Mouse (Mus musculus): ENCODE measurements around the gene Tbc1d12. TPM values are rescaled to one million over a fixed set of nuclear protein-coding genes. Genes with fewer than 3 reads are reported as not detected.
"Not testable (repeated sequence)": the region's sequence is repeated elsewhere in the genome, so short reads cannot be mapped to it uniquely, and the experiment has no call there.

Tbc1d12 gene
- total and polyA plus RNA-seq, 2 experiments from 2014 or later: 6.2 to 28.8 TPM

DNA sequence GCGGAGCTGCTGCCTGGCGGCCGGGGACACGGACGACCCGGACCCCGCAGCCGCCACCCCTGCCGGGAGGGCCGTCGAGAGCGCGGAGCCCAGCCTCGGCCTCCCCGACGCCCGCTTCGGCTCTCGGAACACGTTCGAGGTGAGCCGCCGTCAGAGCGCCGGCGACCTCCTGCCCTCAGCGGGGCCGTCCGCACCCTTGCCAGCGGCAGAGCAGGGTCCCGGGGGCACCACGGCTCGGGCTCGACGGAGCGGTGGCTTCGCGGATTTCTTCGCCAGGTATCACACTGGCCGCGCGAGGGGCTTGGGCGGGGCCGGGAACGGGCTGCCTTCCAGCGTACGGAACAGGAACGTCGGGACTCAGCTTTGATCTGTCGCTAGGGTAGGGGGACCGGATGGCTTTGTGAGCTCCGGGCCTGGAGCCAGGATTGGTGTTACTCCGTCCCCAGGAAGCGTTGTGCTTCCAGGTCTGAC lies 827 bp downstream of the Tbc1d12 start:
- peak overlapping the region; percentile 54 for H3K4me2 ChIP-seq (ENCODE audit: low read depth, low read length, poor library complexity, severe bottlenecking)
- under 1% methylated on average over 48 of the region's 54 CpGs for WGBS

DNA sequence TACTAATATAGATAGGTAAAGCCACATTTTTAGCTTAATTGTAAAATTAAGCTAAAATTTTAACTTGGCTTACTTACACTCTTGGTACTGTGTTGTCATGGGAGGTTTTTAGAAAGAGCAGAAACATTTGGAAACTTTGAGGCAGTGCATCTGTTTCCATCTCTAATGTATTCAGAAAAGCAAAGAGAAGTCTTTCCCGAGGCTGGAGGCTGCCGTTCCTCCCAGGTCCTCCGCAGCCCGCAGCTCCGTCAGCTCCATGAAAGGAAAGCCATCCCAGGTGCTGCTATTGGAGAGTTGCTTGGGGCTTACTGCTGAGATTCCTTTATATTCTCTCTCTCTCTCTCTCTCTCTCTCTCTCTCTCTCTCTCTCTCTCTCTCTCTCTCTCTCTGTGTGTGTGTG lies 8.4 kb downstream of the Tbc1d12 start:
- Histone ChIP-seq H3K9ac (replicated peaks; ENCODE audit: low read length, poor library complexity, severe bottlenecking) (no peak overlapping the region), H3K36me3 (ENCODE audit: insufficient read depth, low read length) (no peaks in the 10 kb centered on the region), H3K9me3 (ENCODE audit: low read length) (no peaks in the 10 kb centered on the region), H3K27ac (ENCODE audit: low read depth, low read length) (no peak overlapping the region), H3K4me1 (ENCODE audit: insufficient read depth, low read length) (no peaks in the 10 kb centered on the region), H3K27me3 (ENCODE audit: insufficient read depth, low read length) (no peaks in the 10 kb centered on the region), H3K4me3 (ENCODE audit: low read depth, low read length) (no peak overlapping the region), H3K4me2 (ENCODE audit: low read depth, low read length, poor library complexity, severe bottlenecking) (no peak overlapping the region)
- 50% methylated on average over 5 of the region's 5 CpGs for WGBS
- no peak for TF ChIP-seq CTCF (IDR thresholded peaks at IDR 0.05)
- ATAC-seq (ENCODE audit: low FRiP score) (no peak), DNase-seq (ENCODE audit: low spot score) (no peak)

More for the DNA sequence above, 827 bp downstream of the Tbc1d12 start:
- no peaks in the 10 kb centered on the region for H3K27me3 ChIP-seq (ENCODE audit: insufficient read depth, low read length)
- peak; percentile 41 for ATAC-seq (ENCODE audit: low FRiP score)
- H3K4me3 ChIP-seq (ENCODE audit: low read depth, low read length): peak overlapping the region; percentile 94
- H3K9ac ChIP-seq (replicated peaks; ENCODE audit: low read length, poor library complexity, severe bottlenecking): peak overlapping the region; percentile 92
- peak overlapping the region; percentile 90 for H3K27ac ChIP-seq (ENCODE audit: low read depth, low read length)
- no peak for TF ChIP-seq CTCF (IDR thresholded peaks at IDR 0.05)
- H3K9me3 ChIP-seq (ENCODE audit: low read length): no peaks in the 10 kb centered on the region
- peak; percentile 71 for DNase-seq (ENCODE audit: low spot score)
- 0 out of 2 replicates have a peak, but pooled peaks cover 12% of the 10 kb centered on the region for H3K4me1 ChIP-seq (ENCODE audit: insufficient read depth, low read length)
- no peaks in the 10 kb centered on the region for H3K36me3 ChIP-seq (ENCODE audit: insufficient read depth, low read length)

DNA sequence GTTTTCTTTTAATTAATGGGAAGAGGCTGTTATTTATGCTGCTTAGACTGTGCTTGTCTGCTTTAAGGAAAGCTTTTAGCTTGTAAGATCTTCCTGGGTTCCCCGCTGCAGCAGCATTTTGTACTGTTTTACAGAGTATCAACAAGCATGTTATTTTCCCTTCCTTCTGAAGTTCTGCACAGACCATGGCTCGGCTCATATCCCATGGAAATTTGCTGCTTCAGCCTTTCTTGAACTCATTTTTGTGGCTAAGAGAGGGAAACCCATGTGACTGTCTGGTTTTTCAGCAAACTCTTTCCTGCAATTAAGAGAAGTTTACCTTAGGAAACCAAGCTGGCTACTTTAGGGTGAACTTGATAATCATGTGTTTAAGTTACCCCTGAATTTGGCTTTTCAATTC lies 10.0 kb downstream of the Tbc1d12 start:
- H3K4me3 ChIP-seq (ENCODE audit: low read depth, low read length): no peak overlapping the region
- 84% methylated on average over 2 of the region's 2 CpGs for WGBS

DNA sequence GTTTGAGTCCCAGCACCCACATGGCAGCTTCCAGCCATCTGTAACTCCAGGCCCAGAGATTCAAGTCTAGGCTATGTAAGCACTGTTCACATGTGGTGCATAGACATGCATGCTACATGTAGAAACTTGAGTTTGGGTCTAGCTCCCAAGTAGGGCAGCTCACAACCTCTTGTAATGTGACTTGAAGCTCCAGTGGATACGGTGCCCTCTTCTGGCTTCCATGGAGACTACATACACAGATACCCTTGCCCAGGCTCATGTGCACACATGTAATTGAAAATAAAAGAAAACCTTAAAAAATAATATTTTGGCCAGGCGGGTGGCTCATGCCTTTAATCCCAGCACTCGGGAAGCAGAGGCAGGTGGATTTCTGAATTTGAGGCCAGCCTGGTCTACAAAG lies 21.8 kb downstream of the Tbc1d12 start:
- WGBS: 100% methylated on average over 3 of the region's 3 CpGs
- Histone ChIP-seq H3K4me3 (ENCODE audit: low read depth, low read length) (no peak overlapping the region), H3K4me1 (ENCODE audit: insufficient read depth, low read length) (no peaks in the 10 kb centered on the region), H3K27me3 (ENCODE audit: insufficient read depth, low read length) (no peaks in the 10 kb centered on the region), H3K9me3 (ENCODE audit: low read length) (no peaks in the 10 kb centered on the region), H3K9ac (replicated peaks; ENCODE audit: low read length, poor library complexity, severe bottlenecking) (no peak overlapping the region), H3K4me2 (ENCODE audit: low read depth, low read length, poor library complexity, severe bottlenecking) (no peak overlapping the region), H3K27ac (ENCODE audit: low read depth, low read length) (no peak overlapping the region), H3K36me3 (ENCODE audit: insufficient read depth, low read length) (no peaks in the 10 kb centered on the region)
- DNase-seq (ENCODE audit: low spot score): no peak
- TF ChIP-seq CTCF (IDR thresholded peaks at IDR 0.05): no peak
- no peak for ATAC-seq (ENCODE audit: low FRiP score)

More for the DNA sequence above, 10.0 kb downstream of the Tbc1d12 start:
- H3K27ac ChIP-seq (ENCODE audit: low read depth, low read length): no peak overlapping the region
- no peak for TF ChIP-seq CTCF (IDR thresholded peaks at IDR 0.05)
- no peaks in the 10 kb centered on the region for H3K9me3 ChIP-seq (ENCODE audit: low read length)
- no peak overlapping the region for H3K9ac ChIP-seq (replicated peaks; ENCODE audit: low read length, poor library complexity, severe bottlenecking)
- no peaks in the 10 kb centered on the region for H3K4me1 ChIP-seq (ENCODE audit: insufficient read depth, low read length)
- H3K36me3 ChIP-seq (ENCODE audit: insufficient read depth, low read length): no peaks in the 10 kb centered on the region
- ATAC-seq (ENCODE audit: low FRiP score): no peak
- no peak overlapping the region for H3K4me2 ChIP-seq (ENCODE audit: low read depth, low read length, poor library complexity, severe bottlenecking)
- no peak for DNase-seq (ENCODE audit: low spot score)
- H3K27me3 ChIP-seq (ENCODE audit: insufficient read depth, low read length): no peaks in the 10 kb centered on the region

DNA sequence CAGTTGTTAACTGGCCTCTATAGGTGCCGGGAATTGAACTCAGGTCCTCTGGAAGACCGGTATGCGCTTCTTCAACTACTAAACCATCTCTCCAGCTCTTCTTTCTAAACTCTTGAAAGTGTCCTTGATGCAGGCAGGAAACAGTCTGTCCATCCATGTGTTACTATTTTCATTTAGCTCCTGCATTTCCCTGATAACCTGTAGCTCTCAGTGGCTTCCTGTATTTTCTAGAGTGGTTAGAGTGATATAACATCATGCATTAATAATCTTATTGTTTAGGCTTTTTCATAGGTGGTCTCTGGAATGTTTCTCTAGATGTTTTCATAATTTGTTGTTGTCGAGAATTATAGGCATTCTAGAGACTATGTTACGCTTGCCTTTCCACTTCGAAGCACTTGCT lies 26.1 kb downstream of the Tbc1d12 start:
- Histone ChIP-seq H3K4me1 (ENCODE audit: insufficient read depth, low read length) (no peaks in the 10 kb centered on the region), H3K9me3 (ENCODE audit: low read length) (no peaks in the 10 kb centered on the region), H3K4me2 (ENCODE audit: low read depth, low read length, poor library complexity, severe bottlenecking) (no peak overlapping the region), H3K36me3 (ENCODE audit: insufficient read depth, low read length) (peaks cover 3% of the 10 kb centered on the region), H3K9ac (replicated peaks; ENCODE audit: low read length, poor library complexity, severe bottlenecking) (no peak overlapping the region), H3K27me3 (ENCODE audit: insufficient read depth, low read length) (no peaks in the 10 kb centered on the region), H3K27ac (ENCODE audit: low read depth, low read length) (no peak overlapping the region), H3K4me3 (ENCODE audit: low read depth, low read length) (no peak overlapping the region)
- DNase-seq (ENCODE audit: low spot score) (no peak), ATAC-seq (ENCODE audit: low FRiP score) (no peak)
- no peak for TF ChIP-seq CTCF (IDR thresholded peaks at IDR 0.05)
- WGBS: 93% methylated on average over 6 of the region's 6 CpGs

DNA sequence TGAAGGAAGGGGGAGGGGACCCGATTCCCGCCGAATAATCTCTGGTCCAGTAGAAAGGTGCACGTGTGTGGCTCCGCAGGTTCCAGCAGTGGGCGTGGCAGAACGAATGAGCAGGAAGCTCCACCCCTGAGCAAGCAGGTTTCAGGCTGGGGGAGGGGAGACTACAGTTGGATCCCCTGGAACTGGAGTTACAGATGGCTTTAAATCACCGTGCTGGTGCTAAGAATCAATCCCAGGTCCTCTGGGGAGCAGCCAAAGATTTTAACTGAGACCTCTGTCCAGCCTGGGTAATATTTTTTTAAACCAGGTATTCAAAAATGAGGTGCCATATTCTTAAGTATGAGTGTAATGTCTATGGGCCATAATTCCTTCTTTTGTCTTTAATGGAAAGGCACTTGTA lies 38.4 kb downstream of the Tbc1d12 start:
- H3K9me3 ChIP-seq (ENCODE audit: low read length); H3K27me3 ChIP-seq (ENCODE audit: insufficient read depth, low read length); H3K4me1 ChIP-seq (ENCODE audit: insufficient read depth, low read length); H3K9ac ChIP-seq (replicated peaks; ENCODE audit: low read length, poor library complexity, severe bottlenecking); H3K27ac ChIP-seq (ENCODE audit: low read depth, low read length); ATAC-seq (ENCODE audit: low FRiP score); H3K36me3 ChIP-seq (ENCODE audit: insufficient read depth, low read length); H3K4me3 ChIP-seq (ENCODE audit: low read depth, low read length); H3K4me2 ChIP-seq (ENCODE audit: low read depth, low read length, poor library complexity, severe bottlenecking); DNase-seq (ENCODE audit: low spot score): not testable (repeated sequence)
- WGBS: 64% methylated on average over 2 of the region's 8 CpGs
